Mouse (Mus musculus) liver, embryonic 14.5 days (tissue): ENCODE data around the gene Gstp3.

Experiments
- CTCF ChIP-seq: IDR thresholded peaks from 2 replicates; pipeline ENCODE4 v1.5.1; 2016; ENCODE audit warnings: antibody characterized with exemption, low read depth, control low read depth
- EP300 ChIP-seq: IDR thresholded peaks from 2 replicates; pipeline ENCODE4 v1.6.1; 2016; ENCODE audit warnings: antibody characterized with exemption, low read depth

DNA sequence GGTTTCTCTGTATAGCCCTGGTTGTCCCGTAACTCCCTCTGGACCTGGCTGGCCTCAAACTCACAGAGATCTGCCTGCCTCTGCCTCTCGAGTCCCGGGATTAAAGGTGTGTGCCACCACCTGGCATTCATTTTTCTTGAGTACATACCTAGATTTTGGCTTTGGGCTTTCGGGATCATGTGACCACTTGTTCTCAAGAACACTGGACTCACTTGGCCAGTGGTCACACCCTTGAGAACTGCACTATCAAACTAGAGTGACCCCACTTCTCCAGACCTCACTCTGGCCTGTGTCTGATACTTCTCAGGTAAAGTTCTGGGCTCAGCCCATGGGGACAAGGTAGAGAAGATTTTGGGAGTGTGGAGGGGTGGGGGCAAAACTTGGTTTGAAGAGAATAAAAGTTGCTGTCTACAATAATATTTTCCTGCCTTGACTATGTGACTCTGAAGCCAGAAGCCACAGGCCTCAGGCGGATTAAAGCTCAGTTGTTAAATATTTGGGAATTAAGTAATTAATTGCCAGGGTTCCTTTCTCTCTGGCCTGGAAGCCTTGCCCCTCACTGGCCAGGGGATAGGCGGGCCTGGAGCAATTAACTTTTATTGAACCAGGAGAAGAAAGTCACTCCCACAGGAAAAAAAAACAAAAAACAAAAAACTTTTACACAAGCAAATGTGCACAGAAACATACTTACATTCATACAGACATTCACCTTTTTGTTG is 13.5 kb upstream of the Gstp3 start:
- TF ChIP-seq EP300 (no peak), CTCF (no peak)
